Mouse (Mus musculus) intestine, postnatal 0 days (tissue): ENCODE measurements at regions not wholly inside any gene's neighbourhood (a gene's known extent, or its start where the extent isn't known, plus 50 kb on each side); places are given as distances from the start of the nearest gene placed in this dataset.

Source experiments
- ATAC-seq: fragments of 200-750 bp; cut with Nextera tagmentation; 2 replicates; pipeline ENCODE4 v1.8.0; 2017; ENCODE audit warnings: mild to moderate bottlenecking, moderate TSS enrichment, moderate library complexity
- H3K27ac ChIP-seq: fragments of 300-500 bp; sonication (generic); 2 replicates; pipeline ENCODE4 v1.5.1; 2014; ENCODE audit warnings: mild to moderate bottlenecking, low read depth, low read length, moderate library complexity
- H3K27me3 ChIP-seq: fragments of 300-500 bp; sonication (generic); replicated peaks from 2 replicates; pipeline ENCODE4 v1.6.1; 2014; ENCODE audit warnings: low read length, mixed read lengths; ENCODE audit not compliant: control insufficient read depth, insufficient read depth
- H3K36me3 ChIP-seq: fragments of 300-500 bp; sonication (generic); 2 replicates; pipeline ENCODE4 v1.6.1; 2014; ENCODE audit warnings: mild to moderate bottlenecking, moderate library complexity; ENCODE audit not compliant: control insufficient read depth, insufficient read depth
- H3K4me1 ChIP-seq: fragments of 300-500 bp; sonication (generic); replicated peaks from 2 replicates; pipeline ENCODE4 v1.6.1; 2014; ENCODE audit warnings: antibody characterized with exemption, low read length, mixed read lengths; ENCODE audit not compliant: control insufficient read depth, insufficient read depth
- H3K4me2 ChIP-seq: fragments of 300-500 bp; sonication (generic); replicated peaks from 2 replicates; pipeline ENCODE4 v1.6.1; 2014; ENCODE audit warnings: low read depth, mild to moderate bottlenecking, moderate library complexity
- H3K4me3 ChIP-seq: fragments of 300-500 bp; sonication (generic); 2 replicates; pipeline ENCODE4 v1.5.1; 2014; ENCODE audit warnings: low read depth, low read length
- H3K9ac ChIP-seq: fragments of 300-500 bp; sonication (generic); 2 replicates; pipeline ENCODE4 v1.6.1; 2014; ENCODE audit warnings: mild to moderate bottlenecking, low read depth, low read length
- H3K9me3 ChIP-seq: fragments of 300-500 bp; sonication (generic); 2 replicates; pipeline ENCODE4 v1.6.1; 2016; ENCODE audit warnings: mixed run types; ENCODE audit not compliant: control insufficient read depth
- CTCF ChIP-seq: sonication (generic); IDR thresholded peaks from 2 replicates; pipeline ENCODE4 v1.5.1; 2016; ENCODE audit warnings: low read depth, mild to moderate bottlenecking, control low read depth, antibody characterized with exemption, moderate library complexity
- WGBS: fragments of 180-500 bp; shearing (Covaris S2); extraction: QIAGEN DNeasy Blood & Tissue Kit; methylation state at CpG from one replicate; pipeline ENCODE4 v1.1.7; 2014; 5-methylcytosine and 5-hydroxymethylcytosine counted together

- no peak for TF ChIP-seq CTCF
- Histone ChIP-seq H3K9ac (no peak overlapping the region), H3K4me3 (no peak overlapping the region), H3K36me3 (no peaks in the 10 kb centered on the region), H3K9me3 (no peaks in the 10 kb centered on the region), H3K27me3 (no peaks in the 10 kb centered on the region), H3K27ac (no peak overlapping the region), H3K4me1 (no peaks in the 10 kb centered on the region), H3K4me2 (no peak overlapping the region)
- WGBS = 86% methylated on average over 5 of the region's 5 CpGs
- no peak for ATAC-seq
Measured at GRCm38 (mm10) chr1:73770631-73771030, 353.6 kb downstream of the Tns1 start.

GRCm38 (mm10) chr1:73764611-73765333 is 359.5 kb downstream of the Tns1 start:
- Histone ChIP-seq H3K4me1 (no peaks in the 10 kb centered on the region), H3K9ac (no peak overlapping the region), H3K36me3 (no peaks in the 10 kb centered on the region), H3K4me3 (no peak overlapping the region), H3K27ac (no peak overlapping the region), H3K9me3 (no peaks in the 10 kb centered on the region), H3K4me2 (no peak overlapping the region), H3K27me3 (no peaks in the 10 kb centered on the region)
- WGBS = 66% methylated on average over 5 of the region's 5 CpGs
- no peak for ATAC-seq
- TF ChIP-seq CTCF = no peak

GRCm38 (mm10) chr1:73758110-73759061 is 365.9 kb downstream of the Tns1 start:
- no peak overlapping the region for H3K4me3 ChIP-seq
- no peak overlapping the region for H3K27ac ChIP-seq
- H3K27me3 ChIP-seq = no peaks in the 10 kb centered on the region
- no peak overlapping the region for H3K4me2 ChIP-seq
- no peaks in the 10 kb centered on the region for H3K4me1 ChIP-seq
- ATAC-seq = no peak
- H3K9me3 ChIP-seq = no peaks in the 10 kb centered on the region
- H3K9ac ChIP-seq = no peak overlapping the region
- H3K36me3 ChIP-seq = no peaks in the 10 kb centered on the region
- no peak for TF ChIP-seq CTCF
- WGBS = 63% methylated on average over 11 of the region's 11 CpGs

GRCm38 (mm10) chr1:73755791-73756190 is 368.5 kb downstream of the Tns1 start:
- no peak overlapping the region for H3K9ac ChIP-seq
- no peaks in the 10 kb centered on the region for H3K4me1 ChIP-seq
- H3K27ac ChIP-seq = no peak overlapping the region
- no peaks in the 10 kb centered on the region for H3K36me3 ChIP-seq
- 73% methylated on average over 5 of the region's 5 CpGs for WGBS
- ATAC-seq = no peak
- H3K4me3 ChIP-seq = no peak overlapping the region
- no peaks in the 10 kb centered on the region for H3K27me3 ChIP-seq
- H3K9me3 ChIP-seq = no peaks in the 10 kb centered on the region
- no peak for TF ChIP-seq CTCF
- no peak overlapping the region for H3K4me2 ChIP-seq

GRCm38 (mm10) chr1:73754928-73755327 is 369.3 kb downstream of the Tns1 start:
- ATAC-seq = no peak
- no peaks in the 10 kb centered on the region for H3K4me1 ChIP-seq
- no peak overlapping the region for H3K4me2 ChIP-seq
- H3K27ac ChIP-seq = no peak overlapping the region
- no peak overlapping the region for H3K9ac ChIP-seq
- H3K27me3 ChIP-seq = no peaks in the 10 kb centered on the region
- no peaks in the 10 kb centered on the region for H3K9me3 ChIP-seq
- no peaks in the 10 kb centered on the region for H3K36me3 ChIP-seq
- WGBS = 81% methylated on average over 2 of the region's 2 CpGs
- TF ChIP-seq CTCF = no peak
- no peak overlapping the region for H3K4me3 ChIP-seq

- Histone ChIP-seq H3K4me2 (no peak overlapping the region), H3K9ac (no peak overlapping the region), H3K9me3 (no peaks in the 10 kb centered on the region), H3K27ac (no peak overlapping the region), H3K36me3 (no peaks in the 10 kb centered on the region), H3K27me3 (no peaks in the 10 kb centered on the region), H3K4me3 (no peak overlapping the region), H3K4me1 (no peaks in the 10 kb centered on the region)
- WGBS = 78% methylated on average over 2 of the region's 2 CpGs
- no peak for TF ChIP-seq CTCF
- no peak for ATAC-seq
Measured at GRCm38 (mm10) chr1:73753157-73753556, 371.1 kb downstream of the Tns1 start.
